Mouse (Mus musculus): ENCODE data around the gene Pkd1. TPM values are rescaled to one million over a fixed set of nuclear protein-coding genes. Genes with fewer than 3 reads are reported as not detected.
A peak's percentile ranks its signal among the peaks of the same experiment; 100 is the strongest.

The Pkd1 gene
- polyA plus RNA-seq, 1 experiment from 2014 or later: 3.3 TPM

- Histone ChIP-seq H3K4me3 (replicated peaks) (no peak overlapping the region), H3K27ac (no peak overlapping the region), H3K4me2 (no peak overlapping the region), H3K36me3 (0 out of 2 replicates have a peak, but pooled peaks cover 4% of the 10 kb centered on the region), H3K4me1 (replicated peaks) (peaks cover 16% of the 10 kb centered on the region), H3K9ac (no peak overlapping the region), H3K27me3 (no peaks in the 10 kb centered on the region), H3K9me3 (replicated peaks) (no peaks in the 10 kb centered on the region)
- no peak for DNase-seq
- WGBS (ENCODE audit: insufficient replicate concordance): 68% methylated on average over 9 of the region's 9 CpGs
- ATAC-seq (ENCODE audit: low read depth): no peak
These were observed 89.2 kb downstream of the Pkd1 start for GRCm38 (mm10) chr17:24638840-24639239.

GRCm38 (mm10) chr17:24639571-24639988 is 89.9 kb downstream of the Pkd1 start:
- no peak overlapping the region for H3K4me2 ChIP-seq
- no peak for DNase-seq
- WGBS (ENCODE audit: insufficient replicate concordance): 79% methylated on average over 5 of the region's 5 CpGs
- H3K9me3 ChIP-seq (replicated peaks): no peaks in the 10 kb centered on the region
- no peak overlapping the region; the same call in 1 of the 2 replicates for H3K27ac ChIP-seq
- H3K4me3 ChIP-seq (replicated peaks): no peak overlapping the region
- no peaks in the 10 kb centered on the region for H3K27me3 ChIP-seq
- H3K9ac ChIP-seq: no peak overlapping the region
- no peak for ATAC-seq (ENCODE audit: low read depth)
- 0 out of 2 replicates have a peak, but pooled peaks cover 4% of the 10 kb centered on the region for H3K36me3 ChIP-seq
- H3K4me1 ChIP-seq (replicated peaks): peaks cover 22% of the 10 kb centered on the region

- Histone ChIP-seq H3K4me2 (no peak overlapping the region), H3K4me3 (replicated peaks) (no peak overlapping the region), H3K9ac (no peak overlapping the region), H3K9me3 (replicated peaks) (no peaks in the 10 kb centered on the region), H3K36me3 (0 out of 2 replicates have a peak, but pooled peaks cover 4% of the 10 kb centered on the region), H3K27ac (no peak overlapping the region), H3K4me1 (replicated peaks) (peaks cover 28% of the 10 kb centered on the region), H3K27me3 (no peaks in the 10 kb centered on the region)
- DNase-seq: no peak
- no peak for ATAC-seq (ENCODE audit: low read depth)
- 76% methylated on average over 7 of the region's 7 CpGs for WGBS (ENCODE audit: insufficient replicate concordance)
These were observed 90.5 kb downstream of the Pkd1 start for GRCm38 (mm10) chr17:24640119-24640518.

DNA sequence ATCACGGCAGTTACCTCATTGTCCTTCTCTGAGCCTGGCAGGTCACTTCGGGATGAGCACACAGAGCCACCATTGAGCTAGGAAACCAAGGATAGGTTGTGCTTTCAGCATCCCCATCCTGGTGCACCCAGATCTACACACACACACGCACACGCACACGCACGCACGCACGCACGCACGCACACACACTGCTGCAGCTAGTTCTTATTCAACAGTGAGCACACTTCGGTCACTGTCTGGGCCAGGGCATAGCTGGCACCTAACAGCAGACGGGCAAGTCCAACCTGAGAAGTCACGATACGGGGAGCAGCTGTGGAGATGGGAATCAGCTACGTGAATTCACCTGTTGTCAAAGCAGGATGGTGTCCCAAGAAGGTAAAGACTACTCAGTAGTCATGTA is 90.9 kb downstream of the Pkd1 start:
- Histone ChIP-seq H3K4me3 (replicated peaks) (no peak overlapping the region), H3K27ac (no peak overlapping the region), H3K27me3 (no peaks in the 10 kb centered on the region), H3K9ac (no peak overlapping the region), H3K9me3 (replicated peaks) (no peaks in the 10 kb centered on the region), H3K4me2 (no peak overlapping the region), H3K4me1 (replicated peaks) (peaks cover 32% of the 10 kb centered on the region), H3K36me3 (0 out of 2 replicates have a peak, but pooled peaks cover 4% of the 10 kb centered on the region)
- WGBS (ENCODE audit: insufficient replicate concordance): 88% methylated on average over 15 of the region's 15 CpGs
- no peak for ATAC-seq (ENCODE audit: low read depth)
- no peak for DNase-seq

DNA sequence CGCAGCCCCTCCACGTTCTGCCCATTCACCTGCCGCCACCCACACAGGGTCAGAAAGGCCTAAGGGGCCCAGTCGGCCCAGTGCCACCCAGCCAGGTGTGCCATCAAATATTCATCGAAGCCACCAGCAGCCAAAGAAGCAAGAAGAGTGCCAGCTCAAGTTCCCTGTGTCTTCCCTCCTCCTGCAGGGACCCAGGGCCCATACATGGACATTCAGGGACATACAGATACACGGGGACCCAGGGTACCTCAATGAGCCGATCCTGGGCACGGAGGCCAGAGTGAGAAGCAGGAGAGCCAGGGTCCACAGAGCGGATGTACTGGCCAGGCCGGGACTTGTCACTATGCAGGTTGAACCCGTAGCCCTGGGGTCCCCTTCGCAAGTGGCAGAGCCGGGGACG is 92.3 kb downstream of the Pkd1 start:
- peaks cover 2% of the 10 kb centered on the region; the same call in 1 of the 2 replicates for H3K27me3 ChIP-seq
- H3K9me3 ChIP-seq (replicated peaks): no peaks in the 10 kb centered on the region
- no peak for DNase-seq
- no peak overlapping the region for H3K27ac ChIP-seq
- ATAC-seq (ENCODE audit: low read depth): no peak
- H3K36me3 ChIP-seq: 0 out of 2 replicates have a peak, but pooled peaks cover 4% of the 10 kb centered on the region
- 81% methylated on average over 14 of the region's 14 CpGs for WGBS (ENCODE audit: insufficient replicate concordance)
- no peak overlapping the region for H3K4me2 ChIP-seq
- H3K4me3 ChIP-seq (replicated peaks): no peak overlapping the region
- peaks cover 31% of the 10 kb centered on the region for H3K4me1 ChIP-seq (replicated peaks)
- no peak overlapping the region for H3K9ac ChIP-seq

DNA sequence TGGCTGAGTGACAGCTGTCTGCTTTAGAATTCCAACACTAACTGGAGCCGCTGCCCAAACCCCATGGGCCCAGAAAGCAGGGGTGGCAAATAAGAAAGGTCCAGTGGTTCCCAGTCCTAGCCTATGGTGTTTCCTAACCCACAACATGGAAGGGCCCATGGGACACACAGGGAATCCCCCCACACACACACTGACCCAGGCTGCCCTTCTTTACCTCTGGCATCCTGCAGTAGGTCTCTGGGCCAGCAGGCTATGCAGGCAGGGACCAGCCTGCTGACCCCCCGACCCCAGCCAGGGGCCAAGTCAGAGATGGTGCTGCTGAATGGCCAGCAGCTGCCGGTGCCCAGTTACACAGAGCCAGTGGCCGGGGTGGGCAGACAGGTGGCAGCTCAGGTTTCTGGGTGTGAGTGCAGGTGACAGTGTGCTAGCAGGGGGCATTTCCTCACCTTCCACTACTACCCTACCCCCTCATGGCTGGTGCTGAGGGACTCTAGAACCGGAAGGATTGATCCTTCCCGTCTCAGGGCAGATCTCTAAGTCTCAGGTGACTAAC is 93.2 kb downstream of the Pkd1 start:
- Histone ChIP-seq H3K4me1 (replicated peaks) (peaks cover 25% of the 10 kb centered on the region), H3K27ac (no peak overlapping the region), H3K4me3 (replicated peaks) (no peak overlapping the region), H3K36me3 (0 out of 2 replicates have a peak, but pooled peaks cover 4% of the 10 kb centered on the region), H3K27me3 (peaks cover 12% of the 10 kb centered on the region), H3K9me3 (replicated peaks) (no peaks in the 10 kb centered on the region), H3K9ac (no peak overlapping the region), H3K4me2 (no peak overlapping the region)
- 71% methylated on average over 6 of the region's 6 CpGs for WGBS (ENCODE audit: insufficient replicate concordance)
- ATAC-seq (ENCODE audit: low read depth) (no peak), DNase-seq (no peak)

- ATAC-seq (ENCODE audit: low read depth): no peak
- Histone ChIP-seq H3K4me2 (no peak overlapping the region), H3K4me3 (replicated peaks) (no peak overlapping the region), H3K36me3 (0 out of 2 replicates have a peak, but pooled peaks cover 4% of the 10 kb centered on the region), H3K4me1 (replicated peaks) (peaks cover 30% of the 10 kb centered on the region), H3K27me3 (peaks cover 23% of the 10 kb centered on the region), H3K9me3 (replicated peaks) (no peaks in the 10 kb centered on the region), H3K9ac (no peak overlapping the region), H3K27ac (peak overlapping the region; percentile 57)
- WGBS (ENCODE audit: insufficient replicate concordance): 37% methylated on average over 7 of the region's 7 CpGs
- DNase-seq: no peak
These were observed 94.5 kb downstream of the Pkd1 start for GRCm38 (mm10) chr17:24644030-24644715.

- Histone ChIP-seq H3K4me2 (no peak overlapping the region), H3K27ac (peak overlapping the region; percentile 57), H3K9me3 (replicated peaks) (no peaks in the 10 kb centered on the region), H3K36me3 (0 out of 2 replicates have a peak, but pooled peaks cover 2% of the 10 kb centered on the region), H3K4me1 (replicated peaks) (peaks cover 37% of the 10 kb centered on the region), H3K9ac (peak overlapping the region; percentile 22; the same call in 1 of the 2 replicates), H3K4me3 (replicated peaks) (no peak overlapping the region), H3K27me3 (peaks cover 32% of the 10 kb centered on the region)
- DNase-seq: no peak
- peak; percentile 41 for ATAC-seq (ENCODE audit: low read depth)
- 47% methylated on average over 9 of the region's 9 CpGs for WGBS (ENCODE audit: insufficient replicate concordance)
These were observed 95.5 kb downstream of the Pkd1 start for GRCm38 (mm10) chr17:24644875-24645721.

DNA sequence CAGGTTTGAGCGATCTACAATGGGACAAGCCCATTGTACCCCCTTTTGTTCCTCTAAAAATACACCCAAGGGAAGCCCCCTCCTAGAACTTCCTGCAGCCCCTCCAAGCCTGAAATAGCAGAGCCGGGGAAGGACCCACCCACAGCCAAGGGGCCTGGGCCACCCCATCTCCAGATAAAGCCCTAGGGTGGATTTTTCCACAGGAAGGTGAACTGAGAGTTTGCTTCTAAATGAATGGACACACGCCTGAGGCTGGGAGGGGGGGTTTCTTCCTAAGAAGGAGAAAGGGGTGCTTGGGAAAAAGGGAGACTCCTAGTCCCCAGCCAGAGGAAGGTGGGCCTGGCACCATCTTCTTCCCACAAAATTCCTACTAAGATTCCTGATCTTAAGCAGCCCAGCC is 96.3 kb downstream of the Pkd1 start:
- Histone ChIP-seq H3K4me3 (replicated peaks) (no peak overlapping the region), H3K9ac (no peak overlapping the region), H3K4me2 (no peak overlapping the region), H3K36me3 (no peaks in the 10 kb centered on the region), H3K9me3 (replicated peaks) (no peaks in the 10 kb centered on the region), H3K27ac (peak overlapping the region; percentile 47; the same call in 1 of the 2 replicates), H3K27me3 (peaks cover 41% of the 10 kb centered on the region), H3K4me1 (replicated peaks) (peaks cover 42% of the 10 kb centered on the region)
- ATAC-seq (ENCODE audit: low read depth) (no peak), DNase-seq (no peak)
- WGBS (ENCODE audit: insufficient replicate concordance): 49% methylated on average over 3 of the region's 3 CpGs
